Mouse (Mus musculus) forebrain, postnatal 0 days (tissue): ENCODE data around the gene Deup1. TPM values are rescaled to one million over a fixed set of nuclear protein-coding genes. Genes with fewer than 3 reads are reported as not detected.

Experiments used
- ATAC-seq: fragments of 200-750 bp; cut with Nextera tagmentation; 2 replicates; pipeline ENCODE4 v1.8.0; 2017; ENCODE audit warnings: mild to moderate bottlenecking, moderate library complexity
- DNase-seq: peaks from one replicate; pipeline ENCODE4 v3.0.0-alpha.2; 2015
- H3K27ac ChIP-seq: fragments of 300-500 bp; sonication (generic); 2 replicates; pipeline ENCODE4 v1.5.1; 2014; ENCODE audit warnings: low read depth, mild to moderate bottlenecking, antibody characterized with exemption, low read length, moderate library complexity, mixed read lengths
- H3K27me3 ChIP-seq: fragments of 300-500 bp; sonication (generic); 2 replicates; pipeline ENCODE4 v1.6.1; 2014; ENCODE audit warnings: mild to moderate bottlenecking, low read length, mixed read lengths; ENCODE audit not compliant: insufficient read depth
- H3K36me3 ChIP-seq: fragments of 300-500 bp; sonication (generic); 2 replicates; pipeline ENCODE4 v1.6.1; 2014; ENCODE audit warnings: mild to moderate bottlenecking, moderate library complexity; ENCODE audit not compliant: insufficient read depth
- H3K4me1 ChIP-seq: fragments of 300-500 bp; sonication (generic); 2 replicates; pipeline ENCODE4 v1.6.1; 2014; ENCODE audit warnings: antibody characterized with exemption; ENCODE audit not compliant: insufficient read depth
- H3K4me2 ChIP-seq: fragments of 300-500 bp; sonication (generic); 2 replicates; pipeline ENCODE4 v1.6.1; 2014; ENCODE audit warnings: low read depth, mild to moderate bottlenecking, moderate library complexity
- H3K4me3 ChIP-seq: fragments of 300-500 bp; sonication (generic); 2 replicates; pipeline ENCODE4 v1.5.1; 2014; ENCODE audit warnings: low read depth, low read length, mixed read lengths
- H3K9ac ChIP-seq: fragments of 300-500 bp; sonication (generic); 2 replicates; pipeline ENCODE4 v1.6.1; 2014; ENCODE audit warnings: mild to moderate bottlenecking
- H3K9me3 ChIP-seq: fragments of 300-500 bp; sonication (generic); 2 replicates; pipeline ENCODE4 v1.6.1; 2016; ENCODE audit warnings: low read length
- CTCF ChIP-seq: sonication (generic); IDR thresholded peaks from 2 replicates; pipeline ENCODE4 v1.5.1; 2016; ENCODE audit warnings: antibody characterized with exemption, control low read depth, low read depth
- WGBS: fragments of 180-500 bp; shearing (Covaris S2); extraction: QIAGEN DNeasy Blood & Tissue Kit; methylation state at CpG from one replicate; pipeline ENCODE4 v1.1.7; 2014; 5-methylcytosine and 5-hydroxymethylcytosine counted together
- polyA plus RNA-seq: library from polyadenylated mRNA; unstranded; fragments of >200 nt; fragmentation: Nextera tagmentation; extraction: Ambion mirVana; gene quantifications from 2 replicates; pipeline ENCODE4 v1.2.1, GENCODE M21; 2015
- total RNA-seq: library from RNA; depleted of rRNA; stranded (reverse); fragments of >200 nt; gene quantifications from 2 replicates; pipeline ENCODE4 v1.2.3, GENCODE M21; 2014

Deup1 gene
- total and polyA plus RNA-seq, 2 experiments from 2014 or later = 4.7 to 4.8 TPM

- Histone ChIP-seq H3K36me3 (no peaks in the 10 kb centered on the region), H3K4me3 (no peak overlapping the region), H3K9me3 (no peaks in the 10 kb centered on the region), H3K27ac (no peak overlapping the region), H3K4me1 (no peaks in the 10 kb centered on the region), H3K4me2 (no peak overlapping the region), H3K9ac (no peak overlapping the region), H3K27me3 (no peaks in the 10 kb centered on the region)
- peak; percentile 10 for DNase-seq
- TF ChIP-seq CTCF = no peak
- no peak for ATAC-seq
Observed at GRCm38 (mm10) chr9:15653036-15653435, 25.3 kb upstream of the Deup1 start.

GRCm38 (mm10) chr9:15649977-15650376, 22.2 kb upstream of the Deup1 start:
- H3K9me3 ChIP-seq = no peaks in the 10 kb centered on the region
- no peaks in the 10 kb centered on the region for H3K4me1 ChIP-seq
- H3K27me3 ChIP-seq = no peaks in the 10 kb centered on the region
- TF ChIP-seq CTCF = no peak
- ATAC-seq (no peak), DNase-seq (no peak)
- WGBS = 93% methylated on average over 2 of the region's 2 CpGs
- H3K4me3 ChIP-seq = no peak overlapping the region
- no peak overlapping the region for H3K4me2 ChIP-seq
- H3K36me3 ChIP-seq = no peaks in the 10 kb centered on the region
- H3K27ac ChIP-seq = no peak overlapping the region
- no peak overlapping the region for H3K9ac ChIP-seq

- WGBS = 18% methylated on average over 5 of the region's 5 CpGs
- no peaks in the 10 kb centered on the region for H3K9me3 ChIP-seq
- H3K36me3 ChIP-seq = no peaks in the 10 kb centered on the region
- H3K27me3 ChIP-seq = 0 out of 2 replicates have a peak, but pooled peaks cover 3% of the 10 kb centered on the region
- H3K27ac ChIP-seq = no peak overlapping the region
- peak overlapping the region; percentile 23 for H3K4me3 ChIP-seq
- no peak for DNase-seq
- H3K9ac ChIP-seq = no peak overlapping the region
- no peaks in the 10 kb centered on the region for H3K4me1 ChIP-seq
- peak; percentile 15; the same call in 1 of the 2 replicates for ATAC-seq
- H3K4me2 ChIP-seq = peak overlapping the region; percentile 60
- TF ChIP-seq CTCF = no peak
Observed at GRCm38 (mm10) chr9:15627384-15627783, 349 bp downstream of the Deup1 start.

- ATAC-seq = no peak
- H3K4me3 ChIP-seq = no peak overlapping the region
- H3K27me3 ChIP-seq = 0 out of 2 replicates have a peak, but pooled peaks cover 3% of the 10 kb centered on the region
- H3K9ac ChIP-seq = no peak overlapping the region
- no peaks in the 10 kb centered on the region for H3K9me3 ChIP-seq
- H3K4me2 ChIP-seq = no peak overlapping the region
- TF ChIP-seq CTCF = no peak
- H3K27ac ChIP-seq = no peak overlapping the region
- 65% methylated on average over 3 of the region's 3 CpGs for WGBS
- DNase-seq = no peak
- no peaks in the 10 kb centered on the region for H3K4me1 ChIP-seq
- H3K36me3 ChIP-seq = no peaks in the 10 kb centered on the region
Observed at GRCm38 (mm10) chr9:15624739-15625138, 3.0 kb downstream of the Deup1 start.

GRCm38 (mm10) chr9:15619767-15620166, 8.0 kb downstream of the Deup1 start:
- H3K27ac ChIP-seq = no peak overlapping the region
- no peaks in the 10 kb centered on the region for H3K4me1 ChIP-seq
- no peak for DNase-seq
- H3K4me3 ChIP-seq = no peak overlapping the region
- no peaks in the 10 kb centered on the region for H3K27me3 ChIP-seq
- WGBS = 58% methylated on average over 1 of the region's 1 CpGs
- H3K4me2 ChIP-seq = no peak overlapping the region
- H3K9me3 ChIP-seq = no peaks in the 10 kb centered on the region
- ATAC-seq = no peak
- no peak overlapping the region for H3K9ac ChIP-seq
- no peaks in the 10 kb centered on the region for H3K36me3 ChIP-seq
- TF ChIP-seq CTCF = no peak

- H3K4me3 ChIP-seq = no peak overlapping the region
- H3K36me3 ChIP-seq = no peaks in the 10 kb centered on the region
- no peak overlapping the region for H3K4me2 ChIP-seq
- no peak overlapping the region for H3K9ac ChIP-seq
- ATAC-seq (0 out of 2 replicates have a peak, but pooled peaks have one; percentile 25), DNase-seq (no peak)
- TF ChIP-seq CTCF = no peak
- whole genome bisulfite sequencing = 74% methylated on average over 10 of the region's 10 CpGs
- no peaks in the 10 kb centered on the region for H3K4me1 ChIP-seq
- no peaks in the 10 kb centered on the region for H3K9me3 ChIP-seq
- no peak overlapping the region for H3K27ac ChIP-seq
- H3K27me3 ChIP-seq = no peaks in the 10 kb centered on the region
Observed at GRCm38 (mm10) chr9:15619020-15619590, 8.6 kb downstream of the Deup1 start.

GRCm38 (mm10) chr9:15617061-15617460, 10.7 kb downstream of the Deup1 start:
- H3K4me3 ChIP-seq = no peak overlapping the region
- DNase-seq (no peak), ATAC-seq (no peak)
- H3K4me1 ChIP-seq = no peaks in the 10 kb centered on the region
- no peak for TF ChIP-seq CTCF
- WGBS = 43% methylated on average over 7 of the region's 7 CpGs
- no peak overlapping the region for H3K4me2 ChIP-seq
- no peak overlapping the region for H3K27ac ChIP-seq
- H3K27me3 ChIP-seq = no peaks in the 10 kb centered on the region
- no peaks in the 10 kb centered on the region for H3K9me3 ChIP-seq
- no peaks in the 10 kb centered on the region for H3K36me3 ChIP-seq
- H3K9ac ChIP-seq = no peak overlapping the region
